Mouse (Mus musculus) gastrocnemius, postnatal 4 days (tissue): ENCODE results near the gene Arf5. TPM values are rescaled to one million over a fixed set of nuclear protein-coding genes. Genes with fewer than 3 reads are reported as not detected.
A peak's percentile ranks its signal among the peaks of the same experiment; 100 is the strongest.

Source experiments
- DNase-seq, 2 experiments: peaks; one replicate each; pipeline ENCODE4 v3.0.0; 2021 to 2022; ENCODE audit warnings: low spot score in 2 of 2, mixed read lengths in 2 of 2
- long read RNA-seq, 2 experiments: library from polyadenylated mRNA; stranded (forward); transcript quantifications; one replicate each; pipeline ENCODE4 v2.0.0; 2021
- total RNA-seq, 2 experiments: library from RNA; stranded (reverse); gene quantifications; 2 replicates each; pipeline ENCODE4 v1.2.3; 2021

The Arf5 gene
- total RNA-seq, result 100 to 1,000 TPM; 150 to 165 TPM
- long read RNA-seq, experiment 1, transcript Arf5-201 (6 exons, 1,116 nt), result major isoform, 258 of 278 reads
- long read RNA-seq, experiment 1, partial matches to known transcripts, result 12 of 278 reads
- long read RNA-seq, experiment 1, other reads (novel, unspliced or antisense), result 8 of 278 reads
- long read RNA-seq, experiment 2, transcript Arf5-201 (6 exons, 1,116 nt), result major isoform, 233 of 247 reads
- long read RNA-seq, experiment 2, partial matches to known transcripts, result 5 of 247 reads
- long read RNA-seq, experiment 2, other reads (novel, unspliced or antisense), result 6 of 247 reads

DNA sequence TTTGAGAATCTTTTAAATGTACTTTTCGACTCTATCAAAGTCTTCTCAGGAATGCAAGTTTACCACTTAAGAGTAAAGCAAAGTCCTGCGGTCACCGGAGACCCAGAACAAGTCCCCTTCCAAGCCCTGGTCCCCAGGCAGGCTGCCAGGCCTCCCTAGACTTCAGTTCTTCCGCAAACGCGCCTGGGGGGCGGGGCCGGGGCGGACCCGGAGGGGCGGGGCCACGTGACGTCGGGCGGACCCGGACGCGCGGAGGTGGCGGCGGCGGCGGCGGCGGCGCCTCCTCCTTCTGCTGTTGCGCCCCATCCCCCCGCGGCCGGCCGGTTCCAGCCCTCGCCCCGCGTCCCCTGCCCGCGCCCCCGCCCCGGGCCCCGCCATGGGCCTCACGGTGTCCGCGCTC lies at the start of gene Arf5:
Arf5 (plus strand) TSS at position 248 of the 400 bp plus-strand sequence.
- peak; percentile 97 to 98 for DNase-seq

DNA sequence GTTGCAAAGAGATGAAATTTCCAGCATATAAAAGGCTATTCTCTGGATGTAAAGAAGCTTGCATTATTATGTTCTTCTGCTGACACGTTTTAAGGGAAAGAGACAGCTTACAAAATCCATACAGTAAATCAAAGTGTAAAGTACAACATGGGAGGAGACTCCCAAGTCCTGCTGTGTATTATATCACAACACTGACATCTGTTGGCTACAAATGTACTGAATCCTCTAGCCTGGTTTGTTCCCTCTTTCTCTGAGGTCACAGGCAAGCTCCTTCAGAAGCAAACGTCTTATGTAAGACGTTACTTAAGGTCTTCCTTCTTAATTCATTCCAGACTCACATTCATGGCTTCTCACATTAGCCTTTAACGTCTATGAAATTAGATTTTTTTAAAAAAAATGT lies 41.4 kb upstream of the Arf5 start:
- no peak for DNase-seq

- no peak for DNase-seq
Observed at GRCm38 (mm10) chr6:28385169-28385568, 38.2 kb upstream of the Arf5 start.

DNA sequence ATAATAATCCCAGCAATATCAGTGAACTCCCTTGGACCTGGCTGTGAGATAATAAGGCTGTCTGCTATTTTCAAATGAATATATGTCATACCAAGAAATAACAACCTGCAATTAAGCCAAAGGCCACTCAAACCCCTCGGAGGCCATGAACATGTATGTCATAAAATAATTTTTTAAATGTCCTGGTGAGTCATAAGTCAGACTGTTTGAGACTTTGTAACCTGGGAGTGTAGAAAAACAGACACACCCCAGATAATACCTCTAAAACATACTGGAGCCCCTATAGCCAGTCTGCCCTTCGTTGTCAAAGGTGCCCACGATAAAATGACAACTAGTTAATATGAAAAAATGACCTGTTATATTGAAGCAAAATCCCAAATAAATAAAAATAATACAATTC lies 34.3 kb upstream of the Arf5 start:
- DNase-seq, result no peak

DNA sequence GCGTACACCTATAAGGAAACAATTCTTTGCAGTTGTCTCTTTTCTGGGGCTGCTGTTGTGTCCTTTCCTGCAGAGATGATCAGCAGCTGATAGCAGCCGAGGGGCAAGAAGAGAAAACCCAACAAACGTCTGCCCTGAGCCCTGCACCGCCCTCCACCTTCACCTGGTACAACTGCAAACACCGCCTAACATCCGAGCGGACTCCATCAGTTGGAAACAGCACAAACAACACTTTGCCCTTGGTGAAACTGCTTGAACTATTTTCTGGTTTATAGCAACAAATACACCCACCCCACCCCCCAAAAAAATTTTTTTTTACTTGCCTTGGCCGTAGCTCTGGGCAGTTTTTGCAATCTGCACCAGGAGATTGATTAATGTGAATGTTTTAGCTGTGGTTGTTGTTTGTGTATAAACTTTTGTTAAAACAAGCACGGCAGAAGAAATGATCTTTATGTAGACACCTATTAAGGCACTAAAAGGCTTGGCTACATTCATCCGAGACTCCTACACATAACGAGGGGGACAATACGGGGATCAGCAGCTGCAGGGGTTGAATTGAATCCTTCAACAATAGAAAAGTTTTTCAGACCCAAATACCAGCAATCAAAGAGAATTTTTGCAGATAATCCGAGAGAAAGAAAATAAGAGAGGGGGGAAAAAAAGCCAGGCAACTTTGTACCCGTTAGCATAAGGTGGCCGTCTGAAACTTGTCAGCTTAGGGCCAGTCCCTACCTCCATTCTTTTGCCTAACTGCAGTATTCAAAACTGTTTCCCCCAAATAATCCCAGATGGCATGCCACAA lies 27.1 kb upstream of the Arf5 start:
- no peak for DNase-seq

DNA sequence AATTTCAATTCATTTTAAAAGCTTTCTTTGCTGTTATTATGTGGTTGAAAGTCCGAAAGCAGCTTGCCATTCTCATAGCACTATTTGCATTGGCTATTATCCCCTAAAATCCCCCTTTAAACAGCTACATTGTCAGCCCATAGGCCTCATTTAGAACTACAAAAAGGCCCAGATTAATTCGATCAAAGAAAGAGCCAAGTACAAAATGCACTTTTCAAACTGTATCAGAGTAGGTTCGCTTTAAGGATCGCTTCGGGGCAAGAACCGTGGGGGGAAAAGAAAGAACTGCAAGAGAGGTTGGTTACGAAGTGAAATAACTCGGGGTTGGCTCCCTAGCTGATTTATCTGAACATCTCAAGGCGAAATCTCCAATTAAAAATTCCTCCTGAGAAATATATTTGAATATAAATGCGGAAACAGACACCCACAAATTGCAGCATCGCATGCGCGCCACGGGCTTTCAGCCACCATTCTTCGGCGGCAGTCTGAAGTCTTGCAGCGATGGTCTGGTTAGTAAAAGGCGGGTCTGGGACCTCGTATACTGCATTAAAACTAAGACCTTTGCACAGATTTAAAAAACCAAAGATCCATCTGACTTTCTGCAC lies 26.4 kb upstream of the Arf5 start:
- no peak for DNase-seq

DNA sequence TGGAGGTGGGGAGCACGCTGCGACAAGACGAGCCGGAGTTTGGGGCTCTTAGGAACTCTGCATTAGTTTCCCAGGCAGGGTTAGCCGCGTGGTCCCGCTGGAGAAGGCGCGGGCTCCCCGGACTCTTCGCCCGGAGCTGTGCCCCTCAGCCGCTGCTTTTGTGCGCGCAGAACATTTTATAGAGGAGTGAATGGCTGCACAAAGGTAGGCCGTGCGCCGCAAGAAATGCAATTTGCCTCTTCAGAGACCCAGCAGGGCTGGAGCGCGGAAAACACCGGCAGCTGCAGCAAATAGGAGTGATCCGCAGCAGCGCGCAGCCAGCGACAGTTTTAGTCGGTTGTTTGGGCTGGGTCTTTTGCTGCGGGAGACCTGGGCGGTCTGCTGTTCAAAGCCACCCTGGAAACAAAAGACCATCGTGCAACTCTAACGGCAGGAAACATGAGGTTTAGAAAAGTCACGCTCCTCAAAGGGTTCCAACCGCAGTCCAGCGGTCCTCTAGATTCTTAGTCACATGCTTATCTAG lies 25.6 kb upstream of the Arf5 start, which contains the start of gene Zfp800:
Zfp800 (minus strand) TSS at position 325 of the 523 bp plus-strand sequence.
- no peak for DNase-seq

DNA sequence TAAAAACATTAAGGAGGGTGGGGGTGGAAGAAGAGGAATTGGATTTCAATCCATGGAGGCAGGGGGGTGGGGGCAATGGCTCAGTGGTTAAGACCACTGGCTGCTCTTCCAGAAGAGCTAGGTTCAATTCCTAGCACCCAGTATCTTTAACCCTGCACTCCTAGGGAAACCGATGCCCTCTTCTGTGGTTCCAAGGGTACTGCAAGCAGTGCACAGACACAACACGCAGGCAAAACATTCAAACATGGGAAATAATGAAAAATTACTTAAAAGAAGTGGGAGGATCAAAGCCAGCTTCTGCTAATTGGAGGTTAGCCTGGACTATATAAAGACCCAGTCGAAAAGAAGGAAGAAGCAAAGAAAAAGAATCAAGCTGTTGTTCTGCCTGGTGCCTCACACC lies 24.6 kb upstream of the Arf5 start:
- DNase-seq, result no peak

- DNase-seq, result no peak
Observed at GRCm38 (mm10) chr6:28399791-28400190, 23.6 kb upstream of the Arf5 start.

GRCm38 (mm10) chr6:28410053-28410452 lies 13.3 kb upstream of the Arf5 start:
- no peak for DNase-seq

GRCm38 (mm10) chr6:28411236-28411635 lies 12.1 kb upstream of the Arf5 start:
- no peak for DNase-seq

DNA sequence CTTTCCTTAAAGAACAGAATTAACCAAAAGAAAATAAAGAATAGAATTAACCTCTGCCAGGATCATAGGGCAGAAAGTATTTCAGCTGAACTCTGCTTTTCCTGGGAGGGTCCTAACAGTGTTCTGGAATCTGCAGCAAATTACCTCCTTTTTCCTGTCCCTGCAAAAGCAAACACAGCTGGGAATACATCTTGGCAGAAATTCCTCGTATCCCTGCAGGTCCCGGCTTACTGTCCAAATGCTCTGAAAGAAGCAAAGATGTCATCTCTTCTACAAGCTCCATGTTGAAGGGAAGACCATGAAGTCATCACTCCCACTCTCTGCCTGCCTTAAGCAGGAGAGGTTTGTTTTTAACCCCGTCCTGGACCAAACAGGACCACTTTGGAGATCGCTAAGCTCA lies 6.4 kb upstream of the Arf5 start:
- no peak for DNase-seq

- DNase-seq, result peak; percentile 61 to 87
Observed at GRCm38 (mm10) chr6:28418449-28418848, 4.9 kb upstream of the Arf5 start.

GRCm38 (mm10) chr6:28419673-28420072 lies 3.7 kb upstream of the Arf5 start:
- DNase-seq, result no peak

DNA sequence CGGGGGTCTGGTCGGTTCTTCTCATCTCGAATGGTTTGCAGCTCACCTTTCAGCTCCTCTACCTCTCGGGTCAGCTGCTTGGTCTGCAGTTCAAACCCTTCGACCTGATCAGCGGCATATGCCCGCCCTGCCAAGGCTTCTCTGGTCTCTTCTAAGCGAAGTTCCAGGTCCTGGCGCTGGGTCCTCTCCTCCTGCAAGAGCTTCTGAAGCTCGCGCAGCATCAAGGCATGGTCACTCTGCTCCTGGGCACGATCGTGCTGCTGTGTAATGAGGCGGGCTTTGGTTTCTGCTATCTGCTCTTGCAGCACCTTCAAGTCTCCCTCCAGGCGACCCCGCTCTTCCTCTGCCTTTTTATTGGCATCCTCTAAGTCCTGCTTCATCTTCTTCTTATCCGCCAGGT lies 3.0 kb upstream of the Arf5 start:
- no peak for DNase-seq

- no peak for DNase-seq
Observed at GRCm38 (mm10) chr6:28420865-28421264, 2.5 kb upstream of the Arf5 start.

- DNase-seq, result peak; percentile 84 to 92
Observed at GRCm38 (mm10) chr6:28421469-28422000, 1.8 kb upstream of the Arf5 start.

DNA sequence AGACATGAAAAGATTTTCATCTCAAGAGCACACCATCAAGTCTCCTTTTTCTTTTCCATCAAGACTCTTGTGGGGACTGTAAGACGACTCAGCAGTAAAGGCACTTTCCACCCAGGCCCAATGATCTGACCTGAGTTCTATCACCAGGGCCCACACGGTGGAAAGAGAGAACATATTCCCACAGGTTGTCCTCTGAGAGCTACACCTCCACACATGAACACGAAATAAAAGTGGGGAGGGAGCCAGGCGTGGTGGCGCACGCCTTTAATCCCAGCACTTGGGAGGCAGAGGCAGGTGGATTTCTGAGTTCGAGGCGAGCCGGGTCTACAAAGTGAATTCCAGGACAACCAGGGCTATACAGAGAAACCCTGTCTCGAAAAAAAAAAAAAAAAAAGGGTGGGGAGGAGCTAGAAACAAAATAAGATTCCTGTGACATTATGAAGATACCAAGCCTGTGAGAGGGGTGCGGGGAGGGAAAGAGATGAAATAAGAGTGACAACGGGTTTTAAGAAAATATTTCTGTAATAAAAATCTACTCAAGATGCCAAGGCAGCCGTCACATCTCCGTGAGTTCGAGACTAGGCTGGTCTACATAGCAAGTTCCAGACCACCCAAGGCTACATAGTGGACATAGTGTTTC lies 589 bp upstream of the Arf5 start:
- DNase-seq, result no peak

- peak; percentile 24 to 48 for DNase-seq
Observed at GRCm38 (mm10) chr6:28423767-28424695, 671 bp downstream of the Arf5 start.

- DNase-seq, result no peak
Observed at GRCm38 (mm10) chr6:28425019-28425418, 1.7 kb downstream of the Arf5 start.
